Mouse (Mus musculus): Measurements from ENCODE around the gene Atp6v0a4. TPM values are rescaled to one million over a fixed set of nuclear protein-coding genes. Genes with fewer than 3 reads are reported as not detected.

Atp6v0a4 gene
- total RNA-seq (2018; cell fraction: chromatin; rRNA removed): not detected
- total RNA-seq (2018; cell fraction: cytosol; rRNA removed): not detected
- not detected for total RNA-seq (2018; cell fraction: nucleus; rRNA removed)
- not detected in 3 replicates for polyA plus RNA-seq (2018)

GRCm38 (mm10) chr6:38124207-38124835 is at the start of gene Atp6v0a4:
Atp6v0a4 (minus strand) TSS chr6:38124586.
- Histone ChIP-seq H3K36me3 (ENCODE audit: inconsistent target) (no peaks in the 10 kb centered on the region), H3K27ac (no peak within 1 kb of the TSS), H3K79me2 (ENCODE audit: inconsistent target) (no peaks in the 10 kb centered on the region), H3K4me3 (ENCODE audit: inconsistent target) (no peak within 1 kb of the TSS)
- WGBS (ENCODE audit: missing documents): 91% methylated on average over 7 of the region's 7 CpGs

- Histone ChIP-seq H3K36me3 (ENCODE audit: inconsistent target) (no peaks in the 10 kb centered on the region), H3K79me2 (ENCODE audit: inconsistent target) (no peaks in the 10 kb centered on the region), H3K27ac (no peak overlapping the region), H3K4me3 (ENCODE audit: inconsistent target) (no peak overlapping the region)
- WGBS (ENCODE audit: missing documents): 82% methylated on average over 6 of the region's 6 CpGs
Observed at GRCm38 (mm10) chr6:38165385-38165784, 41.0 kb upstream of the Atp6v0a4 start.

GRCm38 (mm10) chr6:38164705-38165104 is 40.3 kb upstream of the Atp6v0a4 start:
- 93% methylated on average over 6 of the region's 6 CpGs for WGBS (ENCODE audit: missing documents)
- Histone ChIP-seq H3K36me3 (ENCODE audit: inconsistent target) (no peaks in the 10 kb centered on the region), H3K79me2 (ENCODE audit: inconsistent target) (no peaks in the 10 kb centered on the region), H3K27ac (no peak overlapping the region), H3K4me3 (ENCODE audit: inconsistent target) (no peak overlapping the region)

- H3K79me2 ChIP-seq (ENCODE audit: inconsistent target): no peaks in the 10 kb centered on the region
- WGBS (ENCODE audit: missing documents): 94% methylated on average over 14 of the region's 14 CpGs
- no peak overlapping the region for H3K4me3 ChIP-seq (ENCODE audit: inconsistent target)
- H3K27ac ChIP-seq: no peak overlapping the region
- no peaks in the 10 kb centered on the region for H3K36me3 ChIP-seq (ENCODE audit: inconsistent target)
Observed at GRCm38 (mm10) chr6:38162825-38163504, 38.6 kb upstream of the Atp6v0a4 start.

GRCm38 (mm10) chr6:38160556-38160955 is 36.2 kb upstream of the Atp6v0a4 start:
- WGBS (ENCODE audit: missing documents): 75% methylated on average over 2 of the region's 2 CpGs
- no peaks in the 10 kb centered on the region for H3K79me2 ChIP-seq (ENCODE audit: inconsistent target)
- no peak overlapping the region for H3K4me3 ChIP-seq (ENCODE audit: inconsistent target)
- no peaks in the 10 kb centered on the region for H3K36me3 ChIP-seq (ENCODE audit: inconsistent target)
- H3K27ac ChIP-seq: no peak overlapping the region

GRCm38 (mm10) chr6:38160102-38160501 is 35.7 kb upstream of the Atp6v0a4 start:
- no peaks in the 10 kb centered on the region for H3K79me2 ChIP-seq (ENCODE audit: inconsistent target)
- no peak overlapping the region for H3K27ac ChIP-seq
- no peak overlapping the region for H3K4me3 ChIP-seq (ENCODE audit: inconsistent target)
- H3K36me3 ChIP-seq (ENCODE audit: inconsistent target): no peaks in the 10 kb centered on the region
- 25% methylated on average over 3 of the region's 3 CpGs for WGBS (ENCODE audit: missing documents)

GRCm38 (mm10) chr6:38159576-38159975 is 35.2 kb upstream of the Atp6v0a4 start:
- Histone ChIP-seq H3K36me3 (ENCODE audit: inconsistent target) (no peaks in the 10 kb centered on the region), H3K79me2 (ENCODE audit: inconsistent target) (no peaks in the 10 kb centered on the region), H3K27ac (no peak overlapping the region), H3K4me3 (ENCODE audit: inconsistent target) (no peak overlapping the region)
- 82% methylated on average over 4 of the region's 4 CpGs for WGBS (ENCODE audit: missing documents)

GRCm38 (mm10) chr6:38157925-38158324 is 33.5 kb upstream of the Atp6v0a4 start:
- H3K4me3 ChIP-seq (ENCODE audit: inconsistent target): no peak overlapping the region
- H3K36me3 ChIP-seq (ENCODE audit: inconsistent target): no peaks in the 10 kb centered on the region
- no peak overlapping the region for H3K27ac ChIP-seq
- WGBS (ENCODE audit: missing documents): 95% methylated on average over 16 of the region's 16 CpGs
- H3K79me2 ChIP-seq (ENCODE audit: inconsistent target): no peaks in the 10 kb centered on the region

- 92% methylated on average over 5 of the region's 5 CpGs for WGBS (ENCODE audit: missing documents)
- Histone ChIP-seq H3K27ac (no peak overlapping the region), H3K79me2 (ENCODE audit: inconsistent target) (no peaks in the 10 kb centered on the region), H3K4me3 (ENCODE audit: inconsistent target) (no peak overlapping the region), H3K36me3 (ENCODE audit: inconsistent target) (no peaks in the 10 kb centered on the region)
Observed at GRCm38 (mm10) chr6:38156204-38156603, 31.8 kb upstream of the Atp6v0a4 start.

GRCm38 (mm10) chr6:38152305-38152704 is 27.9 kb upstream of the Atp6v0a4 start:
- Histone ChIP-seq H3K36me3 (ENCODE audit: inconsistent target) (no peaks in the 10 kb centered on the region), H3K79me2 (ENCODE audit: inconsistent target) (no peaks in the 10 kb centered on the region), H3K4me3 (ENCODE audit: inconsistent target) (no peak overlapping the region), H3K27ac (no peak overlapping the region)
- 97% methylated on average over 9 of the region's 11 CpGs for WGBS (ENCODE audit: missing documents)

- Histone ChIP-seq H3K36me3 (ENCODE audit: inconsistent target) (no peaks in the 10 kb centered on the region), H3K4me3 (ENCODE audit: inconsistent target) (no peak overlapping the region), H3K27ac (no peak overlapping the region), H3K79me2 (ENCODE audit: inconsistent target) (no peaks in the 10 kb centered on the region)
- 94% methylated on average over 19 of the region's 19 CpGs for WGBS (ENCODE audit: missing documents)
Observed at GRCm38 (mm10) chr6:38149483-38149882, 25.1 kb upstream of the Atp6v0a4 start.

GRCm38 (mm10) chr6:38148626-38149025 is 24.2 kb upstream of the Atp6v0a4 start:
- 86% methylated on average over 10 of the region's 10 CpGs for WGBS (ENCODE audit: missing documents)
- H3K79me2 ChIP-seq (ENCODE audit: inconsistent target): no peaks in the 10 kb centered on the region
- H3K4me3 ChIP-seq (ENCODE audit: inconsistent target): no peak overlapping the region
- H3K36me3 ChIP-seq (ENCODE audit: inconsistent target): no peaks in the 10 kb centered on the region
- no peak overlapping the region for H3K27ac ChIP-seq

GRCm38 (mm10) chr6:38147301-38147700 is 22.9 kb upstream of the Atp6v0a4 start:
- 99% methylated on average over 5 of the region's 5 CpGs for WGBS (ENCODE audit: missing documents)
- Histone ChIP-seq H3K4me3 (ENCODE audit: inconsistent target) (no peak overlapping the region), H3K27ac (no peak overlapping the region)

GRCm38 (mm10) chr6:38145463-38146065 is 21.2 kb upstream of the Atp6v0a4 start:
- no peaks in the 10 kb centered on the region for H3K36me3 ChIP-seq (ENCODE audit: inconsistent target)
- H3K27ac ChIP-seq: no peak overlapping the region
- WGBS (ENCODE audit: missing documents): 57% methylated on average over 8 of the region's 8 CpGs
- H3K79me2 ChIP-seq (ENCODE audit: inconsistent target): no peaks in the 10 kb centered on the region
- no peak overlapping the region for H3K4me3 ChIP-seq (ENCODE audit: inconsistent target)

More at GRCm38 (mm10) chr6:38147301-38147700, 22.9 kb upstream of the Atp6v0a4 start:
- no peaks in the 10 kb centered on the region for H3K36me3 ChIP-seq (ENCODE audit: inconsistent target)
- H3K79me2 ChIP-seq (ENCODE audit: inconsistent target): no peaks in the 10 kb centered on the region

All from macrophage (primary cell).